Mouse (Mus musculus) G1E (cell line): ENCODE data around the gene Snx25.
"Not testable (repeated sequence)": the region's sequence is repeated elsewhere in the genome, so short reads cannot be mapped to it uniquely, and the experiment has no call there.

Experiments
- CTCF ChIP-seq: IDR thresholded peaks from 2 replicates; pipeline ENCODE4 v1.5.1; 2012; ENCODE audit warnings: low read depth, low read length, inconsistent platforms, mixed read lengths
- GATA1 ChIP-seq: IDR thresholded peaks from 2 replicates; pipeline ENCODE4 v1.6.1; 2012; ENCODE audit warnings: borderline replicate concordance, low read length, inconsistent platforms, mixed read lengths
- GATA2 ChIP-seq: IDR thresholded peaks from 2 replicates; pipeline ENCODE4 v1.6.1; 2012; ENCODE audit warnings: low read depth, low read length, inconsistent platforms, borderline replicate concordance
- POLR2AphosphoS5 ChIP-seq: IDR thresholded peaks from 2 replicates; pipeline ENCODE4 v1.6.1; 2012; ENCODE audit warnings: low read depth, low read length, inconsistent platforms; ENCODE audit not compliant: insufficient replicate concordance
- TAL1 ChIP-seq: conservative IDR thresholded peaks from 2 replicates; pipeline ENCODE4 v1.6.1; 2012; ENCODE audit warnings: low read depth, low read length, inconsistent platforms, mixed read lengths

- TF ChIP-seq CTCF, GATA1, POLR2AphosphoS5, TAL1, GATA2: not testable (repeated sequence)
These were observed 38.4 kb downstream of the Snx25 start for GRCm38 (mm10) chr8:46113421-46114170.
